Mouse (Mus musculus) heart, postnatal 4 days (tissue): ENCODE data around the gene Acox1. TPM values are rescaled to one million over a fixed set of nuclear protein-coding genes. Genes with fewer than 3 reads are reported as not detected.

Source experiments
- DNase-seq: peaks from one replicate; pipeline ENCODE4 v3.0.0; 2021
- total RNA-seq, 2 experiments: library from RNA; stranded (reverse); gene quantifications; 2 replicates each; pipeline ENCODE4 v1.2.3; 2021

The Acox1 gene
- total RNA-seq, 2 experiments from 2014 or later, result 70.3 to 73.3 TPM

DNA sequence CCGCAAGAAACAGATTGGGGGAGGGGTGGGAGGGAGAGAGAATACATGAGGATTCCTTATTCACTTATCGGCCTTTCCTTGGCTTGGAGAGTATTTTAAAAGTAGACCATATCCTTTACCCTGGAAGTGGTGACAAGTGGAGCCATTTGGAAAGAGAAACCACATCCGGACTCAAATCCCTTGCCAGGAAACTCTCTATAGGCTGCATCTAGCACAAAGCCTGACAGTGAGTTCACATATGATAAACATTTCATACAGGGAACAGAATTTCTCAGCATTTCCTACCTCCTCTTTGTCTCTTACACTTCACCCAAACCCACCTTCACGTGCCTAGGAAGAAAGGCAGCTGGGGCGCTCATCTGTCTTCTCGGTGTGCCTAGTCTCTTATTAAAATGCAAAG lies 31.6 kb downstream of the Acox1 start:
- no peak for DNase-seq

DNA sequence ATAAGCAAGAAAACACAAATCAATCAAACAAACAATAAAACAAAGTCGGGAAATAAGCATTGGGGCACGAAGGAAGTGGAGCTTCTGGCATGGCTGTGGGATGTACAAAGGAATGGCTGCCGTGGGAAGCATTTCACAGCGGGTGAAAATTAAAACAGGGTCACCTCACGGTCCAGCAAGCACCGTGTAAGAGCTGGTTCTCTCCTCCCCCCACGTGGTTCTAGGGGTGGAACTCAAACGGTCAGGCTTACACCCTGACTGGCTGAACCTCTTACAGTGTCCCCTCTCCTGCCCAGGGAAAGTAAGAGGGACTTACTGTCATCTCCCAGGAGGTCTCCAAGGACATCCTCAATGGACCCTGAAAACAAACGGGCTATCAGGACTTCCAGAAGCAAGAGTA lies 35.8 kb downstream of the Acox1 start:
- no peak for DNase-seq

DNA sequence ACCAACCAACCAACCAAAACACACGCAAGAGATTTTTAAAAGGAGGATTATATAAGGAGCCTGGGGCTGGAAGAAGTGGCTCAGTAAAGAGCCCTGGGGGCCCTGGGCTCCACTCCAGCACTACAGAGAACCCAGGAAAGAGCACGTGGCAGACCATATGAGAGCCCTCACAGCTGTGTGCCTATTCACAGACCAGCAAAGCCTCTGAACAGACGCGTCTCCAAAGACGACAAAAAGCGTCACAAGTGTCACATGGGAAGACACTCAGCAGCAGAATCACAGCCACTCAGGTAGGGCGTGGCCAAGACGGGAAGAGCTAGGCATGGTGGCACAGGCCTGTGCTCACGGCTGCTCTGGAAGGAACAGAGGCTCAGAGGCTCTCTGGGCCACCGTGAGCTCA lies 36.7 kb downstream of the Acox1 start:
- DNase-seq, result no peak

DNA sequence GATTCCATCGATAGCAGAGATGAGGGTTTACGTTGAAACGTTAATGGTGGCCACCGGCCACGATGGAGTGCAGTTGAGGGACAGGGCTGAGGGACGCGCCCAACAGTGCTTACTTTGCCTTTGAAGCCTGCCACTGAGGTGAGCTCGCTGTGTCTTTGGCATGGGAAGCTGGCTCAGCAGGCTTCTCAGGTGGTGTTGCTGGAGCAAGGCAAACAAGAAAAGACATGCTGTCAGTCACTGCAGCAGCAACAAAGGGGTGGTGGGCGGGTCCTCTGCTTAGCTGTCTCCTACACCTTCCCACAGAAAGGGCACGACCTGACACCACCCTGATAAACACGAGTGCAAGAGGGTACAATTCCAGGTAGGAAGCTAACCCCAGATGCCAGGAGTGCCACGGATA lies 37.5 kb downstream of the Acox1 start:
- no peak for DNase-seq

DNA sequence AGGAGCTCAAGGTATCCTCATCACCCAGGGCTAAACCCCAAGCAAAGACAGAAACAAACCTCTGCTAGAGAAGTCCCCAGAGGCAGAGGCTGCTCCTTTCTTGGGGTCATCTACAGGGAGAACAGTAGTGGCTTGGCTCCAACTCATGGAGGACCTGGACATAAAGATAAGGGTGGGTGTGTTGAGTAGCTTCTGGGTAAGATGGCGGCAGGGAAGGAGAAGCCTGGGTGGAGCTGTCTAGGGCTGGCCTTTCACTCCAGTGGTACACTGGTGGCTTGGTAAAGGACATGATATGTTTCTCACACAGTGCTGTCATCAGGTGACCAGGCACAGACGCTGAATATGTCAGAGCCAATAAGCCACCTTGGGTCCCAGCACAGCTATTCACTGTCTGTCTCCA lies 47.9 kb downstream of the Acox1 start:
- no peak for DNase-seq

DNA sequence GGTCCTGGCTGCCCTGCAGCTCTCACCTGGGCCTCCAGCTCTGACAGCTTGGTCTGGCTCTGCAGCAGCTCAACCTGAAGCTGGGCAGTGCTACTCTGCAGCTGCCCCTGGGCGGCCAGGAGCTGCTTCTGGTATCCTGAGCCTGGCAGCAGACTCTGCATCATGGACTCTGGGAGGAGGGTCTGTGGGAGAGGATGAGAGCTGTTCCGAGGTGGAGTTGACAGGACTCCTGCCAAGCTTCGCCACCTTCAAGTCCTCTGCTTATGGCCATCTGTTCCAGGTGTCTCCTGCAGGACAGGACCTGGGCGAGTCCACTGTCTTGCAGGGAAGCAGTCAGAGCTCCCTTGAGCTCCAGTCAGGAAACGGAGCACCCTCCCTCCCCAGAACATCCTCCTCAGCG lies 49.5 kb downstream of the Acox1 start:
- no peak for DNase-seq

DNA sequence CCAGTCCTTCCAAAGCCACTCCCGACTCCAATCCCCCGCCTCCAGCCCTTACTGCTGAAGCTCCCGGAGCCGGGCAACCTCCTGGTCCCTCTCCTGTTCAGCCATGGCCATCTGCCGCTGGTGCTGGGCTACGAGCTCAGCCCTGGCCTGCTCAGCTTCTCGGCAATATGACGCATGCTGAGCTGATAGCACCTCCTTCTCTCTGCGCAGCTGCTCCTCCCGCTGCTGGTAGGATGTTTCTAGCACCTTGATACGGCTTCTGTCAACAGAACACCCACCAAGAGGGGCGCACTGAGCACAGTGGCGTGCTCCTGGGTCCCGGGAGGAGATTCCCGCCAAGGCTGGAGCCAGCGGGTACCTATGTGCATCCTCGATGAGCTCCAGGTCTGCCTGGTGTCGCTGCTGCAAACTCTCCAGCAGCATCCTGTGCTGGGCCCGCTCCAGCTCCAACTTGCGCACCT lies 50.1 kb downstream of the Acox1 start:
- DNase-seq, result no peak

DNA sequence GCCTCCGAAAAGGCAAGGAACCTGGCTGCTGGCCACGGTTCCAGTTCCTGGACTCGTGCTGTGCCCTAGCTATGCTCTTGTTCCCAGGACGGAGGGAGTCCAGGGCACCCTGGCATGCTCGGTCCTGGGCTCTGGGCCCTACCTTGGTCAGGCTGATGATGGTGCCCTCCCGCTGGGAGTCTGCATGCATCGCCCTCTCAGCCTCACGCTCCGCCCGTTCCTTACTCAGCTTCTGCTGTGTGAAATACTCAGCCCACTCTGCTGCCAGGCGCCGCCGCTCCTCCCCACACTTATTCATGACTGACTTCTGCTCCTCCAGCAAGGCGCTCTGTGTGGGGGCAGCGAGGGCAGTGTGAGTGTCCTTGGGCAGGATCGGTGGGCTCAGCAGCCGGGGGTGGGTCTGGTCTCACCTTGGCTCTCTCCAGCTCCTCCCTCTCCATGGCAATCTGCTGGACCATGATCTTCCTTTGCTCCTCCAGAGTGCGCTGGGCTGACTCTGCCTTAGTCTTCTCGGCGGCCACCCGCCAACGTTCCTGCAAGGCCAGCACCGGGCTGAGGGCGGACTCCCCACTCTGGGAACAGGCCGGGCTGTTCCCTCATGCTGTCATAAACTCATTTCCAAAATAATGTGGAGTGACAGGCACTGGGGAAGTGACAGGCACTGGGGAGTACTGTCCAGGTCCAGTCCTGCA lies 52.4 kb downstream of the Acox1 start:
- DNase-seq, result no peak

DNA sequence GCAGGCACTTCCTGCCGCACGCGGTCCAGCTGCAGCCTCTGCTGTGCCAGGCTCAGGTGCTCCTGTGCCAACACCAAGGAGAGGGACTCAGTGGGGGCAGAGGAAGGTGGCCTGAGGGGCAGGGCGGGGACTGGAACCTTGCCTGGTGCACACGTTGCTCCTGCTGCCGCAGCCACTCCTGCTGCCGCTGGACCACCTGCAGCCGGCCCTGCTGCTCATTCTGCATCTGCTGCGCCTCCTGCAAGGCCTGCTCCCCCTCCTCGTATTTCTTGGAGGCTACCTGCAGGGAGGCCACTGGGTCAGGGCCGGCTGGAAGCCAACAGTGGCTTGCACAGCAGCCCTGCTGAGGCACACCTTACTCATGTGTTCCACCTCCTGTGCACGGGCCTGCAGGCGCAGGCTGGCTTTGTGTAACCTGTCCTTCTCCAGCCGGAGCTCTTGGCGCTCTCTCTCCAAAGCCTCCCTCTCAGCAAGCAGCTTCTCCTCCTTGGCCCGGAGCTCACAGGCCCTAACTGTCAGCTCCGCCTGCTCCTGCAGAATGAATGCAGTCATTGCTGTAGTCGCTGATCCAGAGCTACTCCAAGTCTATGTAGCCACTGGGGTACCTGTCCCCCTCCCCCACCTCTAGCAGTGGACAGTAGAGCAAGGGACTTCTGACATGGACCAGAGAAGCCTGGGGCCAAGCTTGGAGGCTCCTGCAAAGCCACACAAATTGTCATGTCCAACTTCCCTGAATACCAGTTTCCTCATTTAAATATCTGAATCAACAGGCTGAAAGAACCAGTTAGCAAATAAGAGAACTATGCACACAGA lies 53.2 kb downstream of the Acox1 start:
- DNase-seq, result no peak

DNA sequence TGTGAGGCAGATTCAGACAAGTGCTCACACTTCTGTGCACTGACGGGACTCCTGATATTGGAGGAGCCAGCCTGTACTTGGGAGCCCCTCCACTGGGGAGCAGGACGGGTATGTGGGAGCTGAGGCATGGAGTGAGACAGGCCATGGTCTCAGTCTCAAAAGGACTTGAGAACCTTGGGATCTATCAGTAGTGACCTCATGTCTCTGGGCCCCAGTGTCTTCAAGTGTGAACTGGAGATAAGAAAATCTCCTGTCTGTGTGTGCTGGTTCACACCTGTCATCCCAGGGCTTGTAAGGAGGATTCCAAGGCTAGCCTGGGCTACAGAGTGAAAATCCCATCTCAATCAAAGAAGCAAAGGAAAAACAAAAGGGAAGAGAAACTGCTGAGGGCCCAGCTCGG lies 55.4 kb downstream of the Acox1 start:
- DNase-seq, result no peak

DNA sequence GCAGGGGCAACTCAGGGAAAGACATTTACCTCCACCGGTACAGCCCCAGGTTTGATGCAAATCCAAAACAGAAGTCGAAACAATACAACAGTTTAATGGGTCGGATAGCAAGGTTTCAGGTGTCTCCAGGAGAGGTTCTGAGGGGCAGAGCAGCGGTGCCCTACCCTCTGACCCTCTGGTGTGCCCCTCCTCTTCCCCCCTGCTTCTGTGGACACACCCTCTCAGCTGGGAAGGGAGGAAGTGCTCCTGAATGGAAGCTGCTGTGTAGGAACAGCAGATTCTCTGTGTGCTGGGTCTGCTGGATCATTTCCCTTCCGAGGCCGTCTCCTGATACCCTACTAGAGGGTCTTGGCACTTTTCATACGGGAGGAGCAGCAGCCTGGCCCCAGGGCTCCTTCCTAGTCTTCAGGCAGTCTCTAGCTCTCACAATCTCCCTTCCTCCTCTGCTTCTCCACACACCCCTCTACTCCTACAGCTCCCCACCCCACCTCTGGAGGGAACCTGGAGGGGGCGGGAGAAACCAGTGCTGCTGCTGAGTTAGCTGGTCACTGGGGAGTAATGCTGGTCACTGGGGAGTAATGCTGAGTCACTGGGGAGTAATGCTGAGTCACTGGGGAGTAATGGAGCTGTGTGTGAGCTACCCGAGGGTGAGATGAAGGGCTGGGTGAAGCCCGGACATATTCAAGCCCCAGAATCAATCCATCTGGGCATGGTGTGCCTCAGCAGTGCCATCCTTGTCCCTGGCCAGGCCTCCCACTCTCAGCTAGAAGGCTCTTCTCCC lies 56.4 kb downstream of the Acox1 start:
- DNase-seq, result no peak

DNA sequence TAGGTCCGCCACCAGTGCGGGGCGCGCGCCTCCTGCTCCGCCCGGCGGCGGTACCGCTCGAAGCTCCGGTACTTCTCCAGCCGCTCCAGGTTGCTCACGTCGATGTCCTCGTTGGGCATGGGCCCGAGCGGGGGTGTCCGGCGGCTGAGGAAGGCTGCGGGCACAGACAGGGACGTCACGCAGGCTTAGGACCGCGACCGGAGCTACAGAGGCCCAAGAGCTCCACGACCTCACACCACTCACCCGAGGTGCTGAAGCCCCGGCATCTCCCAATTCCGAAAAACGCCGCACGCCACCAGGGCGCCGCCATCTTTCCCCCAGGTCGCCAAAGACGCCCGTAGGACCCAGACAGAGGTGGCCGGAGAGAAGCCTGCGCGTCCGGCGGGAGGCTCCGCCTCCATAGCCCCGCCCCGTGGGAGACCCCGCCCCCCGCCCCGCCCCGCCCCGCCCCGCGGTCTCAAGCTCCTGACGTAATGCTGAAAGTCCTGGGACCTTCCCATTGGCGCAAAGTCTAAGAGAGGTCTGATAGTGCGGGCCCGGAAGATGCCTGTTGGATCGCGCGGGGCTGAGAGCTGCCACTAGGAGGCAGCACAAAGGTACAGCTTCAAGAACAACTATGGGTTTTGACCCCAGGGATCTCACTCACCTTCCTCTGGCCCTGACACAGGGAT lies 60.2 kb downstream of the Acox1 start, which contains the start of gene Mrpl38:
TSS of gene Mrpl38 (minus strand) at position 401 of the 671 bp plus-strand sequence.
- DNase-seq, result peak; percentile 91

DNA sequence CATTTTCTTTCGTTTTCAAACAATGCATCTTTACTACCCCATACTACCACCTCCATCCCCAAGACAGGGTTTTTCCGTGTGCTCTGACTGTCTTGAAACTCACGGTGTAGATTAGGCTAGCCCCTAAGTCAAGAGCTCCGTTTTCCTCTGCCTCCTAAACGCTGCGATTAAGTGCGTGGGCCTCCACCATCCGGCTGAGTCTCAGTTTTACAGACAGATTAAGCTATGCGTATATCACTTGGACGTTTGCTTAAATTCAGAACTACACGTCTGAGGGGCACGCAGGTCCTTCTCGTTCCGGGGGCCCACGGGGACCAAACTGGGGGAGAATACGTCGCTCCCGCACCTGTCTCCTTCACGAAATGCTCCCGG lies 60.8 kb downstream of the Acox1 start:
- DNase-seq, result no peak

DNA sequence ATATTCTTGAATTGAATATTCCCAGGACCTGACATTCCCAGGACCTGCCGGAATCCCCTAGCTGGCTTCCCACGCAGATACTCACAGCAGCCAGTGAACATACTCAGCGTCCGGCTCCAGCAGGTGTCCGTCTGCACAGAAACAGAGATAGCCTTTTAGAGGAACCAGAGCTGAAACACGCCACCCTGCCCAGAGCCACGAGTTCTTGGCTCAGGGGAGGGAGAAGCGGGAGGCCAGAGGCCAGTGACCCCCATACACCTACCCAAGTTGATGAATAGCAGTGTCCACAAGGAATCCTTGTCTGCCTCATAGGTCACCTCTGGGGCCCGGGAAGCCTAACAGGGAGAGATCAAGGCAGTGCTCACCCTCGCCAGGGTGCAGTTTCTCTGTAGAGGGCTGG lies 64.7 kb downstream of the Acox1 start:
- no peak for DNase-seq

DNA sequence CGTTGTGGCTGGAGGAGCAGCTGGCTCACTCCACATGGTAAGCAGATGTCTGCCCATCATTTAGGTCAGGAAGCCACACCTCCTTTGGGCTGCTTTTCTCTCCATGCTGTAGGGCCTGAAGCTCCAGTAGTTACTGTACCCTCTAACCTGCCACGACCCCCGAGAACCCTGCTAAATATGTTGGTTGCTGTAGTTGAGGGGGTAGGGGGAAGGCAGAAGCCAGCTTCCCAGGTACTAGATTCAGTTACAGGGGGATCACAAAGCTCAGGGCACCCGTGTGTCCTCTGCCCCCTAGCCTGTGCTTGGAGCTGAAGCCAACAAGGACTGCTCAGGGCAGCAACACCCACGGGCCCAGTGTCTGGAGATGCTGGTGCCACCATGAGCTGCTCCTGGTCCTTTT lies 65.3 kb downstream of the Acox1 start:
- DNase-seq, result no peak

DNA sequence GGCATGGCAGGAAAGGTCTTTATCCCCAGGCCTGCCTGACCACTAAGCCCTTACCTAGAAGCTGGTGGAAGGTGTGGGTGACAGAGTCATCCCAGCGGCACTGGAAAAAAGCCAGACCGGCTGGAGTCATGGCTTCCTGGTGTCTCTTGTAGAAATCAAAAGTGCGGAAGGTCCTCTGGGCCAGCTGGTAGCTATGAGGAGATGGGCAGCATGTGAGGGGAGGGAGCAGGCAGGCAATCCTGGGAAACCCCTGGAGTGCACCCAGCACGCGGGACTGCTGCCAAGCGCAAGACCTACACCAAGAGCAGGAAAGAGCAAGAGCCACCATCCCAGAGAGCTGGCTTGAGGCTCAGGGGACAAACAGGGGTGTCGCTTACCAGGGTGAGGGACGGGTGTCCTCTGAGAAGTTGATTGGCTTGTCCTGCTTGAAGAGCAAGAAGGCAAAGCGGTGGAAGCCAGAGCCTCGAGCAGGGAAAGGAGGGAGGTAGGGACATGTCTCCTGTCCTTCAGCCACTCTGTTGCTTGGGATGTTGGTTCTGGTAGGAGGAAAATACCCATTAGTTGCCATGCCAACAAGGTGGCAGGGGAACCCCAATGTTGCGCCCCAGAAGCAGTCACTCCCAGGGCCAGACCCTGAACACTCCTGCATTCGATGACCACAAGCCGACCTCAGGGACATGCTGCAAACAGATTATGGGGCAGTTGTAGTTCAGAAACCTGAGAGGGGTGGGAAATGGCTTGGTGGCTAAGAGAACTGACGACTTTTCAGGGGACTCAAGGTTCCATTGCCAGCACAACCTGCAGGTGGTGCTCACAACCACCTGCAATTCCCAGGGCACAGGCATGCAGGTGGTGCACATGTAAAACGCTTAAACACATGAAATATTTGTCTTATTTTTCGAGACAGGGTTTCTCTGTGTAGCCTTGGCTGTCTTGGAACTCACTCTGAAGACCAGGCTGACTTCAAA lies 66.2 kb downstream of the Acox1 start:
- peak; percentile 48 for DNase-seq

DNA sequence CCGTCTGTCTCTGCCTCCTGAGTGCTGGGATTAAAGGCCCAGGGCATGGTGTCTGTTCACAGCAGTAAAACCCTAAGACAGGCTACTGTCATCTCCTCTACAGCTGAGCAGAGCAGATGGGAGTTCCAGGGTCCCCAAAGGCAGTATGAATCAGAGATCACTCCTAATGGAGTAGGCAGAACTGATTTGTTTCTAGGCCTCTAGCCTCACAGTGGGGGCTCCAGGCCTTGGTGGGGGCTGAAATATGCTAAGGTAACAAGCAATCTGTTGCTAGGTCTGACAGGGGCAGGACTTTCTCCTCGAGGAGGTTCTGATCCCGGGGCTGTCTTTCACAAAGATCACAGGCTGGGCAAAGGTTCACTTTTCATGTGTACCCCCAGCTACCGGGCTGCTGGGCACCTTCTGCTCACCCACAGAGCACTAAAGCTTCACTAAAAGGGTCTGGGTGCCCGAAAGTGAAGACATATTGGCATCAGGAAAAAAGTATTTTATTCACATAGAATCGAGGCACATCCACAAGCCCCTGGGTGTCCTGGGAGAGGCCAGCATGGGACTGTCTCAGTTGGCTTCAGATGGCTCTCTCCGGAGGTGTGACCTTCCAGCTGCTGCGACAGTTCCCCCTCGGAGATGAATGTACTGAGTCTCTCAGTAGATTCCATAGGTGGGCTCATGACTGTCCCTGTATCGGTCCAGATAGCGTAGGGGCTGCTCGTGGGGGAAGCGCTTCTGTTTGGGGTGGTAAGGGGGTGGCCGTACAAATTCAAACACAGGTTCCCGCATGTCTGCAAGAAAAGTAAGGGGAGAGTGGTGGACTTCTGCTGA lies 67.3 kb downstream of the Acox1 start:
- DNase-seq, result no peak

DNA sequence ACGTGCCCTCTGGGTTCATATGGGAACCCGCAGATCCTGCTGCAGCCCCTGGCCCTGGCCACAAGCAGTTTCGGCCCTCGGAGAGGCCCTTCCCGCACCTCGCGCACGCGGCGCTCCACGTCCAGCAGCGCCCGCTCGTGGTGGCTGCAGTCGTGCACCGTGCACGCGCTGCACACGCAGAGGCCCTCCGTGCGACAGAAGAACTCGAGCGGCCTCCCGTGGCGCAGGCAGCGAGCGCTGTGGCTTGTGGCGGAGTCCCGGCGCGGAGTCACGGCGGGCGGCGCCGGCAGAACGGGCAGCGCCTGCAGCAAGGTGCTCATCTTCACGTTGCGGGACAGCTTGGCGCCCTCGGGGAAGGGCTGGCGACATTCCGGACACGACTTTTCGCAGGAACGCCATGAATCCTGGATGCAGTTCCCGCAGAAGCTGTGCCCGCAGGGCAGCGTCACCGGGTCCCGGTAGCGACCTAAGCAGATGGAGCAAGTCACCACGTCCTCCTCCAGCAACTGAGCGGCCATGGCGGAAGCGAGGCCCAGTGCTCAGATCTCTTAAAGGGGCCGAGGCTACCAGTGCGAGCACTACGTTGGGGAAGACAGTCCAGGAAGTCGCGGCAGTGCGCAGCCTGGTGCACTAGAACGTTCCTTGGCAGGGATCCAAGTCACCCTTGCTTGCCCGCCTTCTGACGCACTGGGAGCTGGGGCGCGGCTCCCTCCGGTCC lies 68.2 kb downstream of the Acox1 start, which contains the start of gene Trim65:
TSS of gene Trim65 (minus strand) at position 641 of the 718 bp plus-strand sequence.
- peak; percentile 94 for DNase-seq

DNA sequence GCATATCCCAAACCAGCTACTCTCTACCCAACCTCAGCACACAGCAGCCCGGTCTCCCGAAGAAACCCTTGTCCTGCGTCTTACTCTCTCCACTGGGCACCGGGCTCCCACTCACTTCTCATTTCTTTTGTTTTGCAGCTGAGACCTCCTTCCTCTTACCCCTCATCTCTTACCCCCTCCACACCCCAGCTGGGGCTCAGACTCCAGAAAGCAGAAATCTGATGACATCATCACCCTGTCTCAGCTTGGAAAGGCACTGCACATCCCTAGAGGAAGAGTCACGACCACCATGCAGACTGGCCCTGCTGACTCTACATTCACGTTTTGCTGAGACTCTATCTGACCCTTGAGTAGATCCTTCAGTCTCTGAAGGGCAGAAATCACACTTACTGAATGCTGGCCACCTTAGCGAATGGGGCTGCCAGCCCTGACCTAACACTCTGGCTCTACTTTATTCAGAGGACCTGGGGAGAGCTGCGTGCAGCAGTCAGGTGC lies 68.8 kb downstream of the Acox1 start:
- DNase-seq, result no peak
